Mouse (Mus musculus) ES-Bruce4 (cell line): ENCODE results near the gene Irs2. TPM values are rescaled to one million over a fixed set of nuclear protein-coding genes. Genes with fewer than 3 reads are reported as not detected.

Source experiments
- H3K27ac ChIP-seq: 2 replicates; pipeline ENCODE4 v1.5.1; 2012; ENCODE audit warnings: low read length, inconsistent platforms; ENCODE audit not compliant: insufficient read depth
- H3K27me3 ChIP-seq: 2 replicates; pipeline ENCODE4 v1.6.1; 2012; ENCODE audit warnings: mild to moderate bottlenecking, low read length, inconsistent platforms; ENCODE audit not compliant: control insufficient read depth, poor library complexity, insufficient read depth, severe bottlenecking
- H3K36me3 ChIP-seq: 2 replicates; pipeline ENCODE4 v1.6.1; 2012; ENCODE audit warnings: inconsistent platforms, mild to moderate bottlenecking, low read length, moderate library complexity; ENCODE audit not compliant: control insufficient read depth, poor library complexity, insufficient read depth, severe bottlenecking
- H3K4me1 ChIP-seq: one replicate; pipeline ENCODE4 v1.8.1; 2011; ENCODE audit warnings: low read length; ENCODE audit not compliant: control insufficient read depth, insufficient read depth
- H3K4me3 ChIP-seq: 2 replicates; pipeline ENCODE4 v1.5.1; 2011; ENCODE audit warnings: low read depth, mild to moderate bottlenecking, low read length
- H3K9ac ChIP-seq: 2 replicates; pipeline ENCODE4 v1.6.1; 2012; ENCODE audit warnings: low read depth, mild to moderate bottlenecking, inconsistent platforms; ENCODE audit not compliant: poor library complexity, severe bottlenecking
- H3K9me3 ChIP-seq: replicated peaks from 2 replicates; pipeline ENCODE4 v1.6.1; 2012; ENCODE audit warnings: mild to moderate bottlenecking, low read length, inconsistent platforms; ENCODE audit not compliant: control insufficient read depth, poor library complexity, insufficient read depth, severe bottlenecking
- CTCF ChIP-seq: IDR thresholded peaks from one replicate; pipeline ENCODE4 v1.8.1; 2011; ENCODE audit warnings: low read depth, low read length
- EP300 ChIP-seq: IDR thresholded peaks from 2 replicates; pipeline ENCODE4 v1.6.1; 2011; ENCODE audit warnings: low read depth, low read length; ENCODE audit not compliant: insufficient read depth
- POLR2A ChIP-seq: IDR thresholded peaks from one replicate; pipeline ENCODE4 v1.8.1; 2011; ENCODE audit warnings: low read length; ENCODE audit not compliant: insufficient read depth
- polyA plus RNA-seq: library from polyadenylated mRNA; stranded (reverse); fragments of >200 nt; gene quantifications from 2 replicates; pipeline ENCODE4 v1.2.4, GENCODE M21; 2011; ENCODE audit warnings: low read depth; ENCODE audit not compliant: missing spikeins, insufficient read depth, insufficient read length

Irs2 gene
- polyA plus RNA-seq, 1 experiment, result 72.3 TPM

DNA sequence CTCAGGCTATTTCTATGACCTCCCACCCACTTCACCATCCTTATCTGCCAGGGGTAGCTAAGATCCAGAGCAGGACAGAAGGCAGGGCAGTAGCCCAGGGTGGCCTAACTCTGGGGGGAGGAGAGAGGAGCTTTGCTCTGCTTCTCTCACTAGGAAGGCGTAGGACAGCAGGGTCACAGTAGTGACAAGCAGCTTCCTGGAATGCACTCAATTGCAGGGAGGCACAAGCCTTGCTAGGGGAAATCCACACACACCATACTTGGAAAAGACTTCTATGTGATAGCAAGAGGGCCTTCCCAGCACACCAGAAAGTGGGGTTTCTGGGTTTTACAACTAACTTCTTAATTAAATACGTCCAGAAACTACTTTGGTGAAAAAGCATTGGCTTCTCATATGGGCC, 12.5 kb downstream of the Irs2 start:
- no peak for TF ChIP-seq CTCF
- TF ChIP-seq EP300, result no peak
- no peak for TF ChIP-seq POLR2A
- Histone ChIP-seq H3K36me3 (peaks cover 3% of the 10 kb centered on the region; the same call in 1 of the 2 replicates), H3K4me3 (no peak overlapping the region), H3K9me3 (no peaks in the 10 kb centered on the region), H3K27ac (no peak overlapping the region), H3K4me1 (no peaks in the 10 kb centered on the region), H3K27me3 (no peaks in the 10 kb centered on the region), H3K9ac (no peak overlapping the region)

DNA sequence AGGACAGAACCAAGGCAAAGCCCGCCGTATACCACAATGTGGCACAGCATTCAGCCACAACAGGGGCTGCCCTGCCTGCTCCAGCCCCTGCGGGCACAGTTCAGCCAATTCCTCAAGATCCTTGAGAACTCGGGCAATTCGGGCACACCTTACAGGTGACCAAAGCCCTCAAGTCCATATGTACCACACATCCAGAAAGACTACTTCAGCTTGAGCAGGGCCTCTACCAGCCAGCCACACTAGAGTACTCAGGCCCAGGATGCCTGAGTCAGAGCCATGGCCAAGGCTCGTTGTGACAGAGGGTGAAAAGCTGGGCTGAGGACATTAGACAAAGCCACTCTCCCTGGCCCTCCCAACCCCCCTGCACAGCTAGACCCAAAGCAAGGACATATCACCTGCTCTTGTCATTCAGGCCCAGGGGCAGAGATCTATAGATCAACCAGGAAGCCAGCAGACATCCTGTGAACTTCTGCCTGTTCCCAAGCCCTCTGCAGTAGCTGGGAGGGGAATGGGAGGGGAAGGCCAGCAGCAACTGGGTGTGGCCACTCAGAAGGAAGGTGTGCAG, 13.8 kb downstream of the Irs2 start:
- Histone ChIP-seq H3K27ac (no peak overlapping the region), H3K9ac (no peak overlapping the region), H3K9me3 (no peaks in the 10 kb centered on the region), H3K27me3 (no peaks in the 10 kb centered on the region), H3K4me1 (no peaks in the 10 kb centered on the region), H3K36me3 (peaks cover 3% of the 10 kb centered on the region; the same call in 1 of the 2 replicates), H3K4me3 (no peak overlapping the region)
- no peak for TF ChIP-seq POLR2A
- TF ChIP-seq EP300, result no peak
- no peak for TF ChIP-seq CTCF

DNA sequence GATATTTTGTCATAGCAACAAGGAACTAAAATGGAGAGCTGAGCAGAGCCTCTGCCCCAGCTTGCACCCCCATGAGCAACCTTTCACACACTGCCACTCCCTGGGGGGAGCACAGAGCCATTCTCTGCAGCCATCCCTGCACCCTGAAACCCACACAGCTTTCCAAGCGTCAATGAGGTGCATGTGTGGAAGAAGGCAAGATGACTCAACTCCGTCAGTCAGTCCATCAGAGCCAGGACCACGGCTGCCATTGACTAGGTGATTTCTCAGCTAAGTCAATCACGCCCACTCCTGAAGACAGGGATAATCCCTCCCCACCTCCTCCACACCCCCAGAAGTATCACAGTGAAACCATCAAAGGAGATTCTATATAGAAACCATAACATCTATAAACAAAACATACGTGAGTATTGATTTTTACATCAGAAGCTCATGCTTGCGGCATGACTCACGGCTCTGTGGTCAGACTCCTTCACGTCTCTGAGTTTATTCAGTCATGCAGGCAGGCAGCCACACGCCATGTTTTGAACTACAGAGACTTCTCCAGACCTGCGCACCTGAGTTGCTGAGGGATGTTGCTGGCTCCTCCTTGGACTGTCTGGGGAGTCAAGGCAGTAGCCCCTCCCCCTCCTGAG, 14.6 kb downstream of the Irs2 start:
- H3K36me3 ChIP-seq, result peaks cover 3% of the 10 kb centered on the region; the same call in 1 of the 2 replicates
- no peaks in the 10 kb centered on the region for H3K9me3 ChIP-seq
- no peak overlapping the region for H3K27ac ChIP-seq
- TF ChIP-seq EP300, result no peak
- H3K4me1 ChIP-seq, result no peaks in the 10 kb centered on the region
- no peak overlapping the region for H3K9ac ChIP-seq
- H3K4me3 ChIP-seq, result no peak overlapping the region
- H3K27me3 ChIP-seq, result no peaks in the 10 kb centered on the region

DNA sequence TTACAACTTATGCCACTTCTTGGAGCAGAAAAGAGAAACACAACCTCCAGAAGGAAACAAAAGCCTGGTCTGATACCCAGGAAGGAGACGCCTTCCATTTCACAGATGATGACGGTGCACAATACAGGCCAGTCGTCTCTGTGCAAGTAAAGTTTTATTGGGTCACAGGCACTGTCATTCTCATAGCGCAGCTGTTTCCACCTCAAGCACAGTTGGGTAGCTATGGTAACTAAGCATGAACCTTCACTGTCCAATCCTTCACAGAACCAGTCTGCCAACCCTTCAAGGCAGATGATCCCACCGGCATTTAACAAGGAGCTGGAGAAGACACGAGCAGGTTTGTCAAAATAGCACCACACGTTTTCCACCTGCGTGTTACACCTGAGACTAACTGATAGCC, 16.2 kb downstream of the Irs2 start:
- TF ChIP-seq CTCF (no peak), EP300 (no peak), POLR2A (no peak)
- Histone ChIP-seq H3K9me3 (no peaks in the 10 kb centered on the region), H3K4me3 (no peak overlapping the region), H3K4me1 (no peaks in the 10 kb centered on the region), H3K27ac (no peak overlapping the region), H3K9ac (no peak overlapping the region), H3K36me3 (no peaks in the 10 kb centered on the region), H3K27me3 (no peaks in the 10 kb centered on the region)

DNA sequence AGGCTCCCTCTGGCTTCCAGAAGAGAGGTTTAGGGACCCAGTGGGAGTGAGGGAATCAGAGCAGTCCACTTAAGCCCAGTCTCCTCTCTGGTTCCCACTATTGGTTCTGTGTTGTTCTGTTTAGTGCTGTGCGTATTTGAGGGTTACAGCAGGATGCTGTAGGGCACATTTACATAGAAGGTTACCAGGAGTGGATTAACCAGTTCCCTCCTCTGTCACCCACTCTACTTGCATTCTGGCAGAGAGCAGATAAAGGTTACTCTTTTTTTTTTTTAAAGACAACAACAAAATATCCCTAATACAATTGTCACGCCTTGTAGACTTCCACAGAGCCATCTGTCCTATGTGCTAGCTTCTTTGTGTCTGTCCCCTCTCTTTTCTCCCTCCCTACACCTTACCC, 16.9 kb downstream of the Irs2 start:
- TF ChIP-seq POLR2A (no peak), CTCF (no peak), EP300 (no peak)
- H3K27ac ChIP-seq, result no peak overlapping the region

DNA sequence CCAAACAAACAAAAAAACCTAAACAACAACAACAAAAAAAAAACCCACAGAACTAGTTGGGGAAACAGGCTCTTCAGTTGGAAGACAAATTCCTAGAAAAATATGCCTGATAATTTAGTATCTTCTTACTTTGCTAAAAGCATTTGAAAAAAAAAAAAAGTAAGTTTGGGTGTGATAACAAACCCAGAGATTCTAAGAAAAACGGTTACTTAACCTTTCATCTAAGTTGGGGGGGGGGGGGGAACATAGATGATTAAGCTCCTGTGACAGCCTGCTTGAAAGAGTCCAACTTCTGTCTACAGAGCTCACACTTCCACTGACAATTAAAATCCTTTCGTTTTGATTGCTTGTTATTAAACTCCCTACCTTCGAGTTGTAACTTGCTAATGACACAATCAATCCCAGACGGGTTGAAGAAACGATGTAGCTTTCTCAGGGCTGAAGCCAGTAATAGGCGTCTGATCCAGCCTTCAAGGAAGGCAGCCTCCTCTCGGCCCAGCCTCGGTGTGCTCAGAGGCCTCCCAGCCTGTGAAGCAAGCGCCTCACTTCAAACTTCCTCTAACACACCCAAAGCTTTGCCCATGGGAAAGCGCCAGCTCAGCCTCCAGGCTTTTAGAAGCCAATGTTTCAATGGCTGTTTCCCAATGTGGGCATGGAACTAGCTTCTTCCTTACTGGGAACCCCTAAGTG, 17.7 kb downstream of the Irs2 start:
- Histone ChIP-seq H3K9me3 (no peaks in the 10 kb centered on the region), H3K4me3 (no peak overlapping the region), H3K27me3 (no peaks in the 10 kb centered on the region), H3K36me3 (peaks cover 11% of the 10 kb centered on the region; the same call in 1 of the 2 replicates), H3K27ac (no peak overlapping the region), H3K9ac (no peak overlapping the region), H3K4me1 (no peaks in the 10 kb centered on the region)
- TF ChIP-seq EP300 (no peak), POLR2A (no peak), CTCF (no peak)

More for the DNA sequence above, 16.9 kb downstream of the Irs2 start:
- H3K27me3 ChIP-seq, result no peaks in the 10 kb centered on the region
- peaks cover 3% of the 10 kb centered on the region; the same call in 1 of the 2 replicates for H3K36me3 ChIP-seq
- no peak overlapping the region for H3K4me3 ChIP-seq
- no peaks in the 10 kb centered on the region for H3K4me1 ChIP-seq
- no peaks in the 10 kb centered on the region for H3K9me3 ChIP-seq
- no peak overlapping the region for H3K9ac ChIP-seq
